Mouse (Mus musculus) liver, adult 10 weeks (tissue): Measurements from ENCODE around the gene Eif2ak1. TPM values are rescaled to one million over a fixed set of nuclear protein-coding genes. Genes with fewer than 3 reads are reported as not detected.

Experiments
- polyA plus RNA-seq: library from polyadenylated mRNA; stranded (reverse); fragments of 350-450 nt; fragmentation: Illumina TruSeq; extraction: RNeasy Lipid Tissue Mini Kit (QIAGEN cat#74804); gene quantifications from one replicate; pipeline ENCODE4 v1.2.3, GENCODE M21; 2014; ENCODE audit warnings: low read depth, low replicate concordance

Gene Eif2ak1
- polyA plus RNA-seq, result 23.1 TPM

DNA sequence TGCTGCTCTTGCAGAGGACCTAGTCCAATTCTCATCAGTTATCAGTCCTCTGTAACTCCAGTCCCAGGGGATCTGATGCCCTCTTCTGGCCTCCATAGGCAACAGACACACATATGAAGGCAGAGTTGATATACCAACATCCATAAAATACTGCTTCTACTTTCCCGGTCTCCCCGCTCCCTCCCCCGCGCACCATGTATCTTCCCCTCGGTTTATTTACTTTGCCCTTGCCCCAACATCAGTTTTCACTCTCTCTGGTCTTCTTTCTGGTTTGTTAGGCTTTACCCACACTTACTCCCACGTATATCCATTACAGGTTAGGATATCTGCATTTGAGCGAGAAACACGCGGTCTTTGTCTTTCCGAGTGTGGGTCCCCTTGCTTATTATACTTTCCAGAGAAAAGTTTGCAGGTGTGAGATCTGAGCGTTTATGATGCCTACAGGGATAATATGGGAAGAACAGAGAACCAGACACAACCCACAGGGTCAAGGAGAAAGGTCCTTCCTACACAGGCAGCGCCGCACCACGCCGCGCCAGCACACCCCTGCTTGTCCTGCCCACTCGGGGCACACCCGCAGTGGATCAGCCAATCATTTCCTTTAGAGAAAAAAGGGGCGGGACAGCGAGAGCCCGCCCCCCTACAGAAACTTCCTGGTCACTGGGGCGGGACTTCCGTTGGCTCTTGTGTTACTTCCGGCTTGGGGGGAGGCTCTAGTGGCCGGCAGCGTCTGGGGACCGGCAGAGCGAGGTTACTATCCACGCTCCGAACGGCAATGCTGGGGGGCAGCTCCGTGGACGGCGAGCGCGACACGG, at the start of gene Eif2ak1:
TSS of gene Eif2ak1 (plus strand) at position 673 of the 815 bp plus-strand sequence.

GRCm38 (mm10) chr5:143897635-143898330, 80.2 kb downstream of the Eif2ak1 start, which contains the start of gene Ankrd61:
Gene Ankrd61 (minus strand): TSS chr5:143897685.

DNA sequence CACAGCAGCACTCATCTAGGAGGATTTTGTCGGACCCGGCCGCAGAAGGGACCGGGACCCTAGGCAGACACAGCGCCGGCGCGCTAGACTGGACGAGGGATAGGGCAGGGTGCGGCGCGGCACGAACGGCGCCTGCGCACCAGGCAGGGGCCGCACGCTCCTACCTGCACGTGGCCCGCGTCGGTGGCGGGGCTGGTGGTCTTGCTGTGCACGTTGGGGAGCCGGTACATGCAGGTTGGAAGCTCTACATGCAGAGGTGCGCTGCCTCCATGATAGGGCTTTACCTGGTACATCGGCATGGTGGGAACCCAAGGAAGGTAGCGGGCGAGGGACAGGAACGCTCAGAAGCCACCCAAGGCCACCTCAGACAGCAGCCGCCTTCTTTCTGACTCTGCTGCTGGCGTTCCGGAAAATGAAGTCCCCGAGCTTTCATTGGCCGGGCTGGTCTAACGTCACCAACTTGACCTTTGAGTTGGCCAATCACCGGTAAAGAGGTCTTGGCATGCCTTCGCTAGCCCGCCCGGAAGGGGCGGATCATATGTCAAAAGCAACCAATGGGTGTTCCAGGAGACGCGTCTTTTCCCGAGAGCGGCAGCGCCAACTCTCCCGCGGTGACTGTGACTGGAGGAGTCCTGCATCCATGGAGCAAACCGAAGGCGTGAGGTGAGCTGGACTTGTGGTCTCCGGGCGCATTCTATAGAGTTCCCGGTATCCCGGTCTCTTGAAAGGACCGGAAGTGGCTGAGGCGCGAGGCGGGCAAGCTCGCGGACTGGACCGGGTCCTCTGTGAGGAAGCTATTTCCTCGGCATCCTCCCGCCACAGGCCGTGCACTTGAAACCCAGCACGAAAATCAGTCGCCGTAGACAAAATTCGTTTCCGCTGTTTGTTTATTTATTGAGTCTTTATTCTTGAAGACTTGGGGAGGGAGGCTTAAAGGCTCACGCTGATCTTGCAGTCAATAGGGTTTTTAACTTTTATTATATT, 92.1 kb downstream of the Eif2ak1 start, which contains the start of the genes Aimp2 and Pms2:
TSS of gene Aimp2 (minus strand) at position 431 of the 984 bp plus-strand sequence.
TSS of gene Pms2 (plus strand) at position 548 of the 984 bp plus-strand sequence.

DNA sequence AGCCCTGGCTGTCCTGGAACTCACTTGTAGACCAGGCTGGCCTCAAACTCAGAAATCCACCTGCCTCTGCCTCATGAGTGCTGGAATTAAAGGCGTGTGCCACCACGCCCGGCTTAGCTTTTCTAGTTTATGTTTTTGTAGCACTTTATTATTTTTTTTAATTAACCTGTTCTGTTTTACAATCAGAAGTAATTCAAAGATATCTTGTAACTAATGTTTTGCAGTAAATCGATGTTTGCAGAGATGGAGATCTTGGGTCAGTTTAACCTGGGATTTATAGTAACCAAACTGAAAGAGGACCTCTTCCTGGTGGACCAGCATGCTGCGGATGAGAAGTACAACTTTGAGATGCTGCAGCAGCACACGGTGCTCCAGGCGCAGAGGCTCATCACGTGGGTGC, 110.3 kb downstream of the Eif2ak1 start, which contains the start of gene Gm42421:
TSS of gene Gm42421 (plus strand) at position 301 of the 400 bp plus-strand sequence.

DNA sequence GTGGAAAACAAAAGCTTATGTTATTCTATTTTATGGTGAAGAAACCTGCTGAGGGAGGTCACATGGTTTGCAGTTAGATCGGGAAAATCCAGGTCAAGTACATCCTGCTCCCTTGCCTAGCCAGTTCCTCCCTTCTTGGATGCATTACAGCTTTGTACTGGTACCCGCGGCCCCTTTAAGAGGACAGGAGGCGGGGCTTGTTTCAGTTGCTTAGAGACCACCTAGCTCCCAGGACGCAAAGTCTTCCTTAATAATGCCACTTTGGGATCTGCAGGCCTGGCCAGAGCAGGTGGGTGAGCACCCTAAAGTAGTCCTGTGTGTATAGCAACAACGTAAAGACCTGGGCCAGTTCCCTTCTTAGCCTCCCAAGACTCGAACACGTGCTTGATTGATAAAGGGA, 115.2 kb downstream of the Eif2ak1 start, which contains the start of gene Rsph10b:
TSS of gene Rsph10b (plus strand) at position 205 of the 400 bp plus-strand sequence.

Other genes with a start within 250 kb of the Eif2ak1 start
- 1.4 TPM for gene Cyth3, start 195.3 kb upstream of the Eif2ak1 start, polyA plus RNA-seq
- 3.9 TPM for gene Usp42, start 85.5 kb upstream of the Eif2ak1 start, polyA plus RNA-seq
- not detected for gene Ankrd61, start 79.9 kb downstream of the Eif2ak1 start, polyA plus RNA-seq
- 4.3 TPM for gene Aimp2, start 92.1 kb downstream of the Eif2ak1 start, polyA plus RNA-seq
- 3.7 TPM for gene Pms2, start 92.2 kb downstream of the Eif2ak1 start, polyA plus RNA-seq
- gene Gm42421, start 110.4 kb downstream of the Eif2ak1 start, polyA plus RNA-seq, result not detected
- not detected for gene Rsph10b, start 115.2 kb downstream of the Eif2ak1 start, polyA plus RNA-seq
- gene Ccz1, start 197.1 kb downstream of the Eif2ak1 start, polyA plus RNA-seq, result 67.6 TPM
- not detected for gene Ocm, start 208.9 kb downstream of the Eif2ak1 start, polyA plus RNA-seq